Mouse (Mus musculus): Measurements from ENCODE around the gene Elavl3.
A peak's percentile ranks its signal among the peaks of the same experiment; 100 is the strongest.

The Elavl3 gene

DNA sequence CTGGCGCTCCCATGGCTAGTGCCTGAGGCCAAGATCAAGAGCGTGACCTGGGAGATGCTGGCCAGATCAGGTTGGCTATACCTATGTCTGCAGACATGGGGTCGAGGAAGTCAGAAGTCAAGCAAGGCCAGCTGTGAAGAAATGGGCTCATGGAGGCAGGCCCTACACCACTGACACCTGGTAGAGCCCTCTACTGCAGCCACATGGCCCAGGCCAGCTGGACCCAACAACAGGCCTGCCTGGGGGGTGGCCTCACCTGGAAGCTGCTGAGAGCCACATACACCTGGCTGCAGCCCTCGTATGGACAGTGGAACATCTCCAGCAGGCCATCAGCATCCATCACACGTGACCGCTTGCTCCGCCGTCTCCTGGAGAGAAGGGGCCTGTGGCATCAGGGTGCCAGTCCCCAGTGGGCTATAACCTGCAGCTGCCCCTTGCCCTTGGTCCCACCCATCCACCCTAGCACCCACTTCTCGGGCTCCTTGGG, 5.3 kb upstream of the Elavl3 start:
- peak in 1 of 2 experiments; percentile 39 for DNase-seq

DNA sequence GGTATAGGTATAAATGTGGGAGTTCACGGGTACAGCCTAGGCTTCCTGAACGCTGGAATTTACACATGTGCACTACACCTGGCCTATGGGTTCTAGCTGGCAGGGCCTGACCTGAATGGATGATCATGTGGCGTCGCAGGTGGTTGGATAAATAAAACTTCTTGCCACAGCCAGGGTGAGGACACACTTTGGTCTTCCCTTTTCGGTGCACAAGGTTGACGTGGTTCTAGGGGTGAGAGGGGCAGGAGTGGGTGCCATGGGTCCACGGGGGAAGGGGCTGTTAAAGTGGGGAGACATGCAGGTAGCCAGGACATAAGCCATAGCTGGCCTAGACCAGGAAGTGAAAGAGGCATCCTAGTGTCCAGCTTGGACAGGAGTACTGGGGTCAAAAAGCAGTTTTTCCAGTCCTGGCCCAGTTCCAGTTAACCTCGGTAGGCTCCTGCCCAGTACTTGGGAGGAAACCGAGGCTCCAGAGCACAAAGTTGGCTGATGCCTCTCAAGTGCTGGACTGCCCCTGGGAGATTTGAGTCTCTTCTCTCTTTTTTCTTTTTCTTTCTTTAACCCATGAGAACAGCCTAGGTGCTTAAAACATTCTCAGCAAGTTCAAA, 4.6 kb upstream of the Elavl3 start:
- peak in 1 of 2 experiments; percentile 24 for DNase-seq

DNA sequence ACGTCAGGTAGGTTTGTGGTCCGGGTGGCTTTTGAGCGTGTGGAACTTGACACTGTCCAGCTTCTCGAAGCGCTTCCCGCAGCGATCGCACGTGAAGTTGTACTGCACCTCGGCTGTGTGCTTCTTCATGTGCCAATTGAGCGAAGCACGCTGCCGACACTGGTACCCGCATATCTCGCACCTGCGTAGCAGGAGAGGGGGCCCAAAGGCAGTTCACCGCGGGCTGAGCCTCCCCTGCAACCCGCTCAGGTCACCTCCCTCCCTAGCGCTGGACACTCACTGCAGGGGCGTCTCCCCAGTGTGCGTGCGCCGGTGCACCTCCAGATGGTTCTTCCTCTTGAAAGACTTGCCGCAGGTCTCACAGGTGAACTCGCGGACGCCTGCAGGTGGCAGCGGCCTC, 3.9 kb upstream of the Elavl3 start:
- peak; percentile 49 to 52 for DNase-seq

DNA sequence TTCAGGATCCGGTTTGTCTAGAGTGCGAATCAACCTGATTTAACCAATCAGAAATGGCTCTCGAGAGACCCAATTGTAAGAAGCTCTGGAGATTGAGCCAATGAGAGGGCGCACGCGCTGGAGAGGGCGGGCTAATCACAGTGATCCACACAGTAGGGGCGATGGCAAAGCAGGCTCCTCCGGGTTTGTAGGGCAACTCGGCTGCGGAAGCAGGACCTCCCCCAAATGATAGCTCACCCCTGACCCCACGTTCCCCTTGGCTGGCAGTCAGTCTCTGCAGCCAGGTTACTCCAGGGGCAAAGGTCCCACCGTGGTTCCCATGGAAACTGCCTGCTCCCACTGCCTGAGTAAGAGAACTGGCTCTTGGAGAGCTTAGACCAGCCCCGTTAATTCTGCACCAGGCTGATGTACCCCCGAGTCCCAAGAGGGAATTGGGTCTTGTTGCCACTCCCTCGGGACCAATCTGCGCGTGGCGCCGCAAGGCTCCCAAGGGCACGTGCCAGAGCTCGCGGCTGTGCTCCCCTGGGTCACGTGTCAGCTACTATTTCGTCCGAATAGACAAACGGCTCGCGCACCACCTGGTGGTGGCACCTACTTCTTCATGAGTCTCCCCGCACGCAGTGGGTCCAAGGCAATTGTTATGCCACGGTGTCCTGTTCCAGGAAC, 2.7 kb upstream of the Elavl3 start:
- peak; percentile 83 to 89 for DNase-seq

DNA sequence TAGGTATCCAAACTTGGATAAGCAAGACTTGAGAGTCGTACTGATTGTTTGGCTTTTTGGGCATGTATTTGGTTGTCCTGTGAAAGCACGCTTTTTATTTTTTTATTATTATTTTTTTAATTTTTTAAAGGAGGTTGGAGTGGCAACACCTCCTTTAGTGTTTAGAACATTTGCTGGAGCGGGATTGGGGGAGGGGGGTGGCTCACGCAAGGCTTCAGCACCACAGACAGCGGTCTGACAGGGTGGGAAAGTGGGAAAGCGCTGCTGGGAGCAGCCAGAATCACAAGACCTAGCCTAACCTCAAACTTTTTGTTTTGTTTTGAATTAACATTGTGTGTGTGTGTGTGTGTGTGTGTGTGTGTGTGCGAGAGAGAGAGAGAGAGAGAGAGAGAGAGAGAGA, 1.8 kb upstream of the Elavl3 start:
- DNase-seq: no peak

DNA sequence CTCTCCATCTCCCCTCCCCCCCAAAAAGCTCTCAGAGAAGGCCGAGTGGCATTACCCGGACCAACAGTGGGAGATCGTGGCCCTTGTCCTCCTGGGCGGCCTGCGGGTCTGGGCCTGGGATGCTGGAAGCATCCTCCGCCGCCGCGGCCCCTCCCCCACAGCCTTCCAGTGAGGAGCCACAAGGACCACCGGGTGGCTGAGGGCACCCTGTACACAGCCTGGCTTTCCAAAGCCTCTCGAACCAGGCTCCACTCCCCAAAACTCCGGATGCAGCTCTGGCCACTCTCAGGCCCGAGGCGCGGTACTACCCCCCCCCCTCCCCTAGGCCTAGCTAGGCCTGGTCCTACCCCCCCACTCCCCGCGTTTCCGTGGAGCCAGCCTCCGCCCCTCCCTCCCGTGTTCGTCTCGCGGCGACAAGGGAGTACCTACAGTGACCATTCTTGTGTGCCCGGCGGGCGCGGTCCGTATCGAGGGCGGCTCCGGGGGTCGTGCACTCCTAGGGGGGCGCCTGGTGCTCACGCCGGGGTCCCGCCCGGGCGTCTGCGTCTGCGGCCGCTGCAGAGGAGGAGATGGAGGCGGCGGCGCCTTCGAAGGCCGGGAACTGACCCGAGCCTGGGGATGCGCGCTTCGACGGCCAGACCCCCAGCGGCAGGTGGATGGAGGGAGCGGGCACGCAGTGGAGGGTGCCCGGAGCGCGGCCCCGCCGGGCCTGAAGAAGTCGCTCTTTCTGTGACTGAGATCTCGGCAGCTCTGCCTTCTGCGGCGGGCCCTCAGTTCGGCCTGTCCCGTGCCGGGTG, 464 bp downstream of the Elavl3 start:
- peak; percentile 71 to 79 for DNase-seq

DNA sequence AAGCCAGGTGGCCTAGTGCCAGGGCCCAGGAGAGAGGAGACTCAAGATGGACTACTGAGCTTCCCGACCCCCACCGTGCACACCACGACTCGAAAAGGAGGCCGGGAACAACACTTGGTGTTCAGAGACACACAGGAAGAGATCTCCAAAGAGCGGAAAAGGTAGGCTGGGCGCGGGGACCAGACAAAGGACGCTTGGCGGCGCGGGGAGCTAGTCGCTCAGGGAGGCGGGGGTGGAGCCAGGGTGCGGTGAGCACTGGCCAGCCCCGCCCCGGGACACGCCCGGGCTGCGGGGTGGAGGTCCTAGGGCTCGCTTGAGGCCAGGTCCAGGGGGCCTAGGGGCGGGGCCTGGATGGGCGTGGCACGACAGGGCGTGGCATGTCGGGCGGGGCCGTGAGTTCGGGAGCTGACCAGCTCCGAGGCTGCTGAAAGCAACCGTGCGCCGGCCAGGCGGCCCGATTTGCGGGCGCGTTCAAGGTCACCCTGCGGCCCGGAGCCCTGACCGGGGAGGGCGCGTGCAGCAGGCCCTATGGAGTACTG, 1.4 kb downstream of the Elavl3 start:
- DNase-seq: peak; percentile 87 to 92

DNA sequence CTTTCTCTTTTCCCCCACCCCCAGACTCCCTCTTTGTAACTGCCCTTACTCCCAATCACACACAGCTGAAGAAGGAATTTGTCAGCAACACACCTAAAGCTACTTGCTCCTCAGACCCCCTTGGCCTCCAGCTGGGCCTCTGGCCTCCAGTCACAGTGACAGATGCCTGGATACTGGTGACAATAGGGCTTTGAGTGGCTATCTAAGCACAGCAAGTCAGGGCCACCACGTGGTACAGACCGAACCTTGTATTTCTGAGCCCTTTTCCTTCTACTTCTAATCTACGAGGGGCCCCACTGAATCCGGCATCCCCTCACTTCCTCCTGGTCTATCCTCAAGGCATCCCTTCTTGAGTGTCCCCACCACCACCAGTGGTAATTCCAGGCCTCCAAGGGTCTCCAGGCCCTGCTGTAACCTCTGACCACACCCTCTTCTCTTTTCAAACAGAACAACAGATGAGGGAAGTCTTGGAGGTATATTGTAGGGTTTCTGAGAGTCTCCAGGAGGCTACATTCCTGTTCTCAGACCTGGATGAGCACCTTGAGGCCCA, 2.0 kb downstream of the Elavl3 start:
- peak; percentile 52 to 62 for DNase-seq

DNA sequence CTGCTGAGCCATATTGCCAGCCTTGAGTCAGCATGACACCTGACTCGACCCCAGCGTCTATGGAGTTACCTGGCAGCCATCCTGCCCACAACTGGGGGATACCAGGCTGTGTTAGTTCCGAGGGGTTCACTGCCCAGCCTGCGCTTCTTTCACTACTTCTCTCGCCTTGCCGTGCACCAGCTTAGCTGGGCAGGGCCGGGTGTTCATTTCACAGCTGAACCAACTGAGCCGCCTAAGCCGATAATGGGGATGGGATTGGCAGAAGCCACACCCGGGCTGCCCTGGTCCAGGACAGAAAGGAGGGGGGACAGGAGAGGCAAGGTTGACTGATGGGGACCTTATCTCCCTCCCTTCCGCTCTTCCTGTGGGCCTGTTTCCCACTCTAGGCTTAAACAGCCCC, 2.5 kb downstream of the Elavl3 start:
- DNase-seq: peak; percentile 53 to 56

DNA sequence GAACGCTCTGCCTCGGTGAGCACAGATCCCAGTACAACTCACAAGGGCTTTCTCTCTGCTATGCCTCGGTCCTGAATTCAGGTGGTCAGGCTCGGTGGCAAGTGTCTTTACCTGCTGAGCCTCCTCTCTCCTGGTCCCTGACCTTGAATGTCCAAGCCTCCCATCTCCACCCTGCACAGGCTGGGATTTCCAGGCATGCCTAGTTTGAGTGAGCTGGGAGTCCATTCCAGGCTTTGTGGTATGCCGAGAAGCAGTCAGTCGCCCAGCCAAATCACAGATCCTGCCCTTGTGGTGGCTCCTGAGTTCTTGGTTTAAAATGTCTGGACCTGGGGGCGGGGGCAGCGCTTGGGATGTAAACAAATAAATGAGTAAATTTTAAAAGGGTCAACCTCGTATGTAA, 4.5 kb downstream of the Elavl3 start:
- DNase-seq: peak; percentile 53 to 65

DNA sequence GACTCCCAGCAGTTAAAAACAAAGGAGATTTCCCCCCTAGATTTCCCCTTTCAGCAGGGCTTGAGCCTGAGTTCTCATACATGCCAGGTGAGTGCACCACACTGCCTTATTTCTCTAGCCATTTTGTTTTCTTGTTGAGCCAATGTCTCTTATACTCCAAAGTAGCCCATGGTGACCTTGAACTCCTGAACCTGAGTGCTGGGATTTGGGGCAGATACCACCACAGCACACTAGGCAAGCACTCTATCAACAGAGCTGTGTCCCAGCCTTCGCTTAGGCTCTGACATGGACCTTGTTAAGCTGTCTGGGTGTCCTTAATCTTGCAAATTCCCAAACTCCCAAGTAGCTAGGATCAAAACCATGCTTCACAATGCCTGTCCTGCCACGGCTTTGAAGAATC, 10.0 kb downstream of the Elavl3 start:
- DNase-seq: no peak

DNA sequence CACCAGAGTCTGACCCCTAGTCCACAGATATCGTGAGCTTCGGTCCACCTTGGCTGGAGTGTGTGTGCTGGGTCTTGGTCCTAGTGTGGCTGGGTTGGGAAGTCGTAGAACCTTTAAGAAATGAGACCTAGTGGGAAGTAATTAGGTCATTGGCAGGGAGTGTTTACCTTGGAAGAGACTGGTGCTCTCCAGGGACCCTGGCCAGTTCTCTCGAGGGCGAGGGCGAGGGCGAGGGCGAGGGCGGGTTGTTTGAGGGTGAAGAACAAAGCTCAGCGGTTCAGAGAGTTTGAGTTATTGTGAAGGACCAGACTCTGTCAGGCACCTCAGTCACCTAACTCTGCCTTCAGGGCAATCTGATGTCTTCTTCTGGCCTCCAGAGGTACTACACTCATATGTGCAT, 14.0 kb downstream of the Elavl3 start:
- peak in 1 of 2 experiments; percentile 50 for DNase-seq

DNA sequence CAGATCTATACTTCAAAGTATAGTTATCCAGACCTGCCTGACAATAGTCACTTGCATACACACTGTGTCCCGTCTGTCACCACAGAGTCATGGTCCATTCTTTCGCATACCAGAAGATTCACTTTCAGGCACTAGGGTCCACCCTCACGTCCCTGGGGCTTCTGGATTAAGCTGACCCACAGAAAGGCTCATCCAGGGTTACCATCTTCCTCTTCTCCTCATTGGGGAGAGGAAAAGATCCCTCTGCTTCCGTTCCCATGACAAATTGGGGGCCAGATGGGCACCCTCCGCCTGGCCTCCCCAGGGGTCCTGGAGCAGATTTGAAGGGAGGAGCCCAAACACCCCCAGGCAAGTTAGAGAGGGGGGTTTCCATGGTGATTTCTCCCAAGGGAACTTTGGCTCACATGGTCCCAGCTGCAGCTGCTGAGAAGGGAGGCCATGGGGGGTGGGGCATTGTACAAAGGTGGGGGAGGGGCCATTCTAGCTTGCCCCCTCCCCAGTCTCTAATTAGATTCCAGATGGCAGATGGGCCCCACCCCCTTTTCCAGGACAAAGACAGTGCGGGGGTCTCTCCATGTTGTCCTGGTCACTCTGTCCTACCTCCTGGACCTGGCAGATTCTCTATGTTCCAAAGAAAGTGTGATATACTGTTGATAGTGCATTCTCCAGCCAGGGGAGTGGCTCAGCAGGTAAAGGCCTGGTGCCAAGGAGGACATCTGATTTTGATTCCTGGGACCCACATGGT, 16.4 kb downstream of the Elavl3 start:
- DNase-seq: peak; percentile 51 to 65

DNA sequence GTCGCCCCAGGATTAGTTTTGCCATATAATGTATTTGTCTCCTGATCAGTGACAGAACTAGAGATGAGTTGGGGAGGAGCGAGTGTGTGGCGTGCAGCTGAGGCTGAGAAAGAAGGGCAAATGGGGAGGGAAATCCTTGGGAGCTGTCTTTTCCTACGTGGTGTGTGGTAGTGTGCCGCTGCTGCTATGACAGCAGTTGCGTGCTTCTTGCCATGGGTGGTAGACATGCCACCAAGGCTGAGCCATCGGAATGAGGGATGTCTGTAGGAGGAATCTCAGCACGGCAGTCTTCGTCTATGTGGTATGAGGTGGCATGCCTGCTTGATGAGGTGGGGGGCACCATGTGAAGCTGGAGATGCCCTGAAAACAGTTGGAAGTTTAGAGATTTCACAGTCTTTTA, 21.4 kb downstream of the Elavl3 start:
- DNase-seq: no peak

DNA sequence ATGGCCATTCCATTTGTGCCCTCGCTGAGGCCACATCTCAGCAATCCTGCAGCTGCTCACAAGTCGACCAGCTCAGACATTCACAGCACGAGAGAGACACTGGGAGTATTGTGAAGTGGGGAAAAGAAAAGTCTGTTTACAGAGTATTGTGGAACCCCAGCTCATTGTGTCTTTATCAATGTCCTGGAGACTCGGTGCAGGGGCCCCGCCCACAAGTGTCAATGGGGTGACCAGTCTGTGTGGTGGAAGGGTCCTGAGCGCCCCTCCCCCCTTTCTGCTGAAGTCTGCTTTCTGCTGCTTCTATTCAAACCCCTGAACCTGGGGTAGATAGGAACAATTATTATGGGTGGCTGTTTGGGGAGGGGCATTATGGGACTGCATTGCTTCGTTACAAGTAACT, 23.4 kb downstream of the Elavl3 start:
- peak in 1 of 2 experiments; percentile 29 for DNase-seq

DNA sequence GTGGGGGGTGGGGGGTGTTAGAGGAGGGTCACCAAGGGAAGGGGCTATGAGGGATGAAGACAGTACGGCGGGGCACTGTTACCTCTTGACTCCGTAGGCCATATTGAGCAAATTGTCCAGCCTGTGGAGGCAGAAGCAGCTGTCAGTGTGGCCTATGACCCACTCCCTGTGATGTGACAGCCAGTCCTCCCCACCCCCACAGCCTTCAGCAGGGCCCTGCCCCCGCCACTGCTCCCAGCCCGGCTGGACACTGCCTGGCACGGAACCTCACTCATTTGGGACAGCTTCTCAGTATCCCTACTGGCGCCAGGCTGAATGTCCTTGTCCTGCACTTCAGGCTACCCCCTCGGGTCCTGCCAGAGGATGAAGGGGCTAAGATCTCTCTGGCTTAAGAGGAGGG, 27.2 kb downstream of the Elavl3 start:
- DNase-seq: peak in 1 of 2 experiments; percentile 57

DNA sequence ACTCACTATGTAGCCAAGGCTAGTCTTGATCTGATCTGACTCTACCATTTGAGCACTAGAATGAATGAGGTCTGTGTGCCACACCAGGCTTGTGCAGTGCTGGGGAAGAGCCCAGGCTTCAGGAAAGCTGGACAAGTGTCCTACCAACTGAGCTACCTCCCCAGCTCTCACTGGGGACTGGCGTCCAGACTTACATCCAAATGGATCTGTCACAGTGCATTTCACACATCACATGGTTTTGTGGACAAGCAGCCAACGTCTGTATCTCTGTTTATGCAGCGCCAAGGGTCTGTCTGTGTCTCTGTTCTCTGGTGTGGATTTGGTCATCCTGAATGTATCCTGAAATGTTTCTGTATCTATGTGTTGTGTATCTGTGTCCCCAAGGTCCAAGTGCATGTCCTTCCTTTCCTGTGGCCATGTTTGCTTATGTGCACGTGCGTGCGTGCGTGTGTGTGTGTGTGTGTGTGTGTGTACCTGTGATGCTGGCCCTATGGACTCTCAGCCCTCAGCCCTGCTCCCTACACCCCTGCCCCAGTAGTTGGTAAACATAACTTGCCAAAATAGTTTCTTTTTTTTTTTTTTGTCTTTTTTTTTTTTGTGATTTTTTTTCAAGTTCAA, 34.5 kb downstream of the Elavl3 start:
- peak; percentile 64 to 74 for DNase-seq

DNA sequence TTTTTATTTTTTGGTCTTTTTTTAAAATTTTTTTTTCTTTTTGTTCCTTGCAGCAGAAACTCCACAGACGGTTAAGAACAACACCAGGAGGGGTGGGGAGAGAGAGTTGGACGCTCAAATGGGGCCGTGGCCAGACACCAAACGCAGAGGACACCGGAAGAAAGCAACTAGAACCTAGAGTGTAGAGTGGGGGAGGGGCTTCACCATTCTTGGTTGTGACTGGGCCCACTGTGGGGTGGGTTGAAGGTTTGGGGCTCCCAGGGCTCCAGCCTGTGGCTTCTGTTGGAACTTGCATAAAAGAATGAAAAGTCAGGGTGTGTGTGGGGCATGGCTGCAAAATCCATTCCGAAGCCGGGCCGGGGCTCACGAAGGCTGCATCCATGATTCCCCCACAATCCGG, 35.6 kb downstream of the Elavl3 start:
- DNase-seq: peak in 1 of 2 experiments; percentile 35

DNA sequence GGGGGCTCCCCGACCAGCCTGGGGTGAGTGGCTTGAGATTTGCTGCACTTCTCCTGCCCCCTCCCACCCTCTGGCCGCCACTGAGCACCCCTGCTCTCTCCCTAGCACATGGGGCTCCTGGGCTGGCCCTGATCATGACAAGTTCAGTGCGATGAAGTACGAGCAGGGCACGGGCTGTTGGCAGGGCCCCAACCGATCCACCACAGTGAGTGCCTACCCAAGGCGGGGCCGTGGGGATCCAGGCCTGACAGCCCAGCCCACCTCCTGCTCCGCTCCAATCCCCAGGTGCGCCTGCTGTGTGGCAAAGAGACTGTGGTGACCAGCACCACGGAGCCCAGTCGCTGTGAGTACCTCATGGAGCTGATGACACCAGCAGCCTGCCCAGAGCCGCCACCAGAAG, 39.1 kb downstream of the Elavl3 start:
- DNase-seq: peak; percentile 36 to 59

DNA sequence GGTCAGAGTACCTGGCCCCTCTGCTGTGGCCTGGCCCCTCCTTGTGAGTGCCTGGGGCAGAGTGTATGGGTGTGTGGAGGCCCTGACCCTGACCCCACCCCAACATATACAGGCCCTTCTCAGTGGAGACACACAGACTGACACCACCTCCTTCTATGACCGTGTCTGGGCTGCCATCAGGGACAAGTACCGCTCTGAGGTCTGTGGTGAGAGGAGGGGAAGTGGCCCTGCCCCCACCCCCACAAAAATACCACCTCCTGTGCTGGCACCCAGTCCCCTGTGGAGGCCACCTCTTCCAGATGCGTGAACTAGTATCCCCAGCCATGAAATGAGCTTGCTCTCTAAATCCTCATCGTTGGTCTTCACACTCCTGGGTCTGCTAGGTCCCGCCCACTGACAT, 40.8 kb downstream of the Elavl3 start:
- DNase-seq: no peak

DNA sequence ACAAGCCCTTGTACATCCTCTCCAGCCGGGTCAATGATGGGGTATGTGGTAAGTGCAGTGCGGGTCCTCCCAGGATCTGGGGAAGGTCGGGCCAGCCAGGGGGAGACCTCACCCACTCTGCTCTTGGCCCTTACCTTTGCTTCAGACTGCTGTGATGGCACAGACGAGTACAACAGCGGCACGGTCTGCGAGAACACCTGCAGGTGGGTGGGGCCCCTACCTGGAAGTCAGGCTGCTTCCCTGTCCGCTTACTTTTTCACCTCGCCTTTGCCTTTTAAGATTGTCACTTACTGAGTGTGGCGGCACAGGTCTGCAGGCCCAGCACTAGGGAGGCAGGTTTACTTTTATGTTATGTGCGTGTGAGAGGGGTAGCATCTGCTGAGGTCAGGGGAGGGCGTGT, 47.3 kb downstream of the Elavl3 start:
- no peak for DNase-seq

DNA sequence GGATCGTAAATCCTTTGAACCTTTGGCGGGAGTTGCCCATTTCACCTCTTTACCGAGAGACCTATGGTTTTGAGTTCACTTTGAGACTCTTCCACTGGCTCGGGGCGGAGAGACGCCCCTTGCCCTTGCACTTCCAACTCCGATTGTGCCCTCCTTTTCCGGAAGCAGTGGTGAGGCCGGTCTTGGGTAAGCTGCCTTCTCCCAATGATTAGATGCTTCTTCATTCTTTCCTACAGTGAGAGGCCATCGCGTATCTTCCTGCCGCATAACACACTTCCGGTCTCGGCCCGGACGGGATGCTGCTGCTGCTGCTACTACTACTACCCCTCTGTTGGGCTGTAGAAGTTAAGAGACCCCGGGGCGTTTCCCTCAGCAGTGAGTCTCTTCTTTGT, 48.7 kb downstream of the Elavl3 start:
- DNase-seq: peak in 1 of 2 experiments; percentile 50
